Mouse (Mus musculus): ENCODE measurements around the gene S100b.

S100b gene

DNA sequence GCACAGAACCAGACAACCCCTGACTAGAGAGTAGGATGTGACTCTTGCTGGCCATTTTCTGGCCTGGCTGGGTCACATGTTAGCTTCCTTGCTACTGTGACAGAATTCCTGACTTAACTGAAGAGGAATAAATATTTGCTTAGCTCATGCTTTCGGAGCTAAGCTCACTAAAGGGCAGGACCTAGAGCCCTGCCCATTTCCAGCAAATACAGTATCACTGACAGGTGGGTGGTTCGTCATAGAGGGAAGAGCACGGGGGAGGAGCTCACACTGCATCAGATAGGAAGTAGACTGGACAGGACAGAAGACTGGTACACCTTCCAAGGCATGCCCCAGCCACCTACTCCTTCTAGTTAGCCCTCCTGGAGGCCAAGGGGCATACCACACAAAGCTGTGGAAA lies 7.8 kb downstream of the S100b start:
- no peak for DNase-seq

DNA sequence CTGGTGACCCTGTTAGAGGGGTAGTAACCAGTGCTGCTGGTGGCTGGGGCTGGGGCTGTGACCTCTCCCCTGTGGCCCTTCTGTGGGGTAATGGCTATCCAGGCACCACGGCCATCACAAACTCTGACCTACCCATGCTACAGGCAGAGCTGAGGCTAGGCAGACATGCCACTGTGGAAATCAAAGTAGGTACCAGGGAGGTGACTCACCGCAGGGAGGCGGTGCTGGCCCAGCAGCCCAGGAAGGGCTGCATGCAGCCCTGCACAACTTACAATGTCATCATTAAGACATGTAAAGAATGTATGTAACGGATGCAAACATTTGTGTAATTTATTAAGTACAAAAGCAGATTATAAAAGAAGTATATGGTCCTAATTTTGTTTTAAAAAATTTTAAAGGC lies 8.8 kb downstream of the S100b start:
- no peak for DNase-seq

DNA sequence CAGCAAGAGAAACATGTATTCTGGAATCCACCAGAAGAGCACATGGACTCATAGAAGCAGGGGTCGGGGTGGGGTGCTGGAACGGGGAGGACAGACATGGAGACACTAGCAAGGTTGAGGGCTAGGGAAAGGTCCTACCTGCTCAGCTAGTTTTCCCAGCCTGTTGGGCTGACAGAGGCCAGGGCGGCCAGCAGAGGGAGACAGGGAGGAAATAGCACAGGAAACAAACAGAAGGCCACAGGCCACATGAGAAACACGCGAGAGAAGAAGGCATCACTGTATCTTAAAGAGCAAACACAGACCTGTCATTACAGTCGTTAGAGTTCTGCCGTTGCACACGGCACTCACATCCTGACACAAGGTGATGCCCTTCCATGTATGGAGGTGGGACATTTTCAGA lies 17.6 kb downstream of the S100b start:
- no peak for DNase-seq

DNA sequence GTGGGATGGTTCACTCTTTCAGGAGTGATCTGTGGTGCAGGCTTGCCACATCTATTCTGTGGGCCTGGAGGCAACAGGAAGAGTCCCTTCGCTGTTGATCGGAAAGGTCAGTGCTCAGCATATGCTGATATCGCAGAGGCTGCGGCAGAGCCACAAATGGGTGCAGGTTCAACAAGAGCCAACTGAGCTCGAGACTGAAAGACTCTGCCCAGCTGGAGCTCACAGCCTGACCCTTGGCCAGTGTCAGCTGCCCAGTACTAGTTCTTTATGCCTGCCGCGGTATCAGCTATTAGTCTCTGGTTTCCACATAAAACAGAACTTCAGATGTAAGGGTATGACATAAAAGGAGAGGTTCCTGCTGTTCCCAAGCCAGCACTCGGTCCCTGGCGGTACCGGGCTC lies 21.6 kb downstream of the S100b start:
- DNase-seq: no peak

GRCm38 (mm10) chr10:76278541-76279097 lies 25.0 kb downstream of the S100b start:
- DNase-seq: no peak

DNA sequence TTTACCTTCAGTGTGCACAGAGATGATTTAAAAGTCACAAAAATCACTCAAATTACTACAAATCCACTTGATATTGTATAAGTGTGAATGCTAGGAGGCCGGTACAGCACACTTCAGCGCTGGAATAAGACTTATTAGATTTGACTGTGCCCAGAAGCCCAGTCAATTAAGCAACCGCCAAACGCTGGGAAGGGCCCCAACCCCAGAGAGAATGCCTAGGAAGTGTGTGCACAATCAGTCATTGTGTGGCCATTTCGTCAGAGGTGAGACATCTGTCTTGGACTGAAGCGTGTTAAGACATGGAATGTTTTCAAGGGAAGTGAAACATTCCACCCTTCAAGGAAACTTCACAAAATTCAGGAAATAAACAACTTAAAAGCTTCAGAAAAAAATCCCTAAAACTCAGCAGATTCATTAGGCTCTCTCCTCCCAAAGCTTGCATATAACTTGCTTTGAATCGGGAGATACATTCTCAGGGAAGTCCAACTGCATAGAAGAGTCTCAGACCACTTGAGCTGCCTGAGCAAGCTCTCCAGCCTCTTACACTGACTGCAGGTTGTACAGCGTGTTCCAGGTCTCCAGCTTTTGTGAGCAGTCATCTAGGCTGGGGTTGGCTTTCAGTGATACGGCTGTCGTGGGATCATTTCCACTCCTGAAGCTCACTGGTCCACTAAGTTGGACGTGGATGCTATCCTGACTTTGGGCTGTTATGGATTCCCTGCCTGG lies 34.8 kb downstream of the S100b start:
- DNase-seq: no peak

DNA sequence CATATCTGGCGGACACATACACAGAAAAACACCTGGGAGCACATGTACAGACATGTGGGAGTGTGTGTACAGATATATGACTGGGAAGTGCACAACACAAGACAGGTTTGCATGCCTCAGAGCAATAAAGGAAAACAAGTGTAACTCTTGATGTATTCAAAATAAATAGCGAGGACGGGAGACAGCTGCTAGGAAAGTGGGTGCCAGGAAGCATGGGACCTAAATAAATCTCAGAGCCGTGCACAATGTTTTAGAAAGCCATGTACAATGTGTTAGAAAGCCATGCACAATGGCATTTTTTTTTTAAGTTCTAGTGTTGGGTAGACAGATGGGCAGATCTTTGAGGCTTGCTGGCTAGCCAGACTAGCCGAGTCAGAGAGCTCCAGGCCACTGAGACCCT lies 35.4 kb downstream of the S100b start:
- no peak for DNase-seq

- no peak for DNase-seq
Observed at GRCm38 (mm10) chr10:76289936-76290671, 36.5 kb downstream of the S100b start.

DNA sequence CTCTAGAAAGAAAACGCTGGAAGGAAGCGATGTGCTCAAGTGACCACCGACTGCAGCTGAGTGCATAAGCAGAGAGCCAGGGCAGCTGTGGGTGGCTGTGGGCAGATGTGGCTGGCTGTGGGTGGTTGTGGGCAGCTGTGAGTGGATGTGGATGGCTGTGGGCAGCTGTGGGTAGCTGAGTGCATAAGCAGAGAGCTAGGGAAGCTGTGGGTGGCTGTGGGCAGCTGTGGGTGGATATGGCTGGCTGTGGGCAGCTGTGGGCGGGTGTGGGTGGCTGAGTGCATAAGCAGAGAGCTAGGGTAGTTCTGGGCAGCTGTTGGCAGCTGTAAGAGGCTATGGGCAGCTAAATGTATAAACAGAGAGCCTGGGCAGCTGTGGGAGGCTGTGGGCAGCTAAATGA lies 39.6 kb downstream of the S100b start:
- DNase-seq: no peak

DNA sequence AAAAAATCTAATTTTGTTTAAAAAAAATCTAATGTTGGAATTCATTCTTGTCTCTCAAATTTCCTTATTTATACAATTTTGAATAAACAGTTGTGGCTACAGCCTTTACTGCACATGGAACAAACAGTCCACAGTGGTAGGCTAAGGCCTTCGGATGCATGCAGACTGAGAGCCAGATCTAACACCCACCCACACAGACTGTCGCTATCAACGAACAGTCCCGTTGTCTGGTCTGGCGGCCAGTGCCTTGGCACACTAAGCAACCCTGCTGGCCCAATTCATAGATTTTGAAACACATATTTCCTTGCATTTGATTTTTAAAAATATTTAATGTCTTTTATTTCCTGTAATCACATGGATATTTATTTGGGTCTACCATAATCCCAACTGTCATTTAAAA lies 46.5 kb downstream of the S100b start:
- no peak for DNase-seq

DNA sequence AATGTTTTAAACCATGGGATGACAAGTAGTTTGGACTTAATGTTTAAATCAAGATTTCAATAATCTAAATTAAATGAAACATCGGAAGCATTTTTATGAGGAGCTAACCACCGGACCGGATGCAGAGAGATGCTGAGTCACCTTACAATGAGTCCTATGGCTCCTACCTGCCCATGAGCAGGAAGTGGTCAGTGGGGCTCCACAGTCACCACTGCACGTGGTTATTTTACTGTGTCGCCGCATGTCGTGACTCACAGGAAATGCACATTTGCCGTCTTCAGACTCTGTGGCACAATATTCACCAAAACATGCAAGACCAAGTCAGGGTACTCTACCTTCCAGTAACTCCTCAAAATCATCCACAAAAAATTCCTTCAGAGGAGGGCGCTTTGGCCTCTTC lies 53.1 kb downstream of the S100b start:
- DNase-seq: no peak
